Mouse (Mus musculus): Measurements from ENCODE around the gene Ttc7b. TPM values are rescaled to one million over a fixed set of nuclear protein-coding genes. Genes with fewer than 3 reads are reported as not detected.

The Ttc7b gene
- total and polyA plus RNA-seq, 3 experiments = 21.1 to 33.9 (median 26.8) TPM

GRCm38 (mm10) chr12:100456257-100456975, 64.2 kb downstream of the Ttc7b start:
- TF ChIP-seq CTCF (IDR thresholded peaks at IDR 0.05; ENCODE audit: low read depth, low read length) (no peak), POLR2AphosphoS5 (IDR thresholded peaks at IDR 0.05; ENCODE audit: insufficient replicate concordance, low read depth, low read length) (no peak), GATA1 (IDR thresholded peaks at IDR 0.05; ENCODE audit: borderline replicate concordance, low read length) (no peak), TAL1 (conservative IDR thresholded peaks at IDR 0.05; ENCODE audit: low read depth, low read length) (no peak), GATA2 (IDR thresholded peaks at IDR 0.05; ENCODE audit: borderline replicate concordance, low read depth, low read length) (no peak)
- H3K36me3 ChIP-seq (replicated peaks) = peaks cover 11% of the 10 kb centered on the region

GRCm38 (mm10) chr12:100455453-100455852, 65.2 kb downstream of the Ttc7b start:
- ATAC-seq (ENCODE audit: extremely low read depth, insufficient number of reproducible peaks, low FRiP score, poor library complexity, severe bottlenecking) (no peak), DNase-seq (ENCODE audit: low spot score) (no peak)
- TF ChIP-seq CTCF (IDR thresholded peaks at IDR 0.05; ENCODE audit: low read depth, low read length) (no peak), GATA1 (IDR thresholded peaks at IDR 0.05; ENCODE audit: borderline replicate concordance, low read length) (no peak), GATA2 (IDR thresholded peaks at IDR 0.05; ENCODE audit: borderline replicate concordance, low read depth, low read length) (no peak), POLR2AphosphoS5 (IDR thresholded peaks at IDR 0.05; ENCODE audit: insufficient replicate concordance, low read depth, low read length) (no peak), TAL1 (conservative IDR thresholded peaks at IDR 0.05; ENCODE audit: low read depth, low read length) (no peak)
- H3K36me3 ChIP-seq (replicated peaks) = peaks cover 11% of the 10 kb centered on the region
- H3K4me3 ChIP-seq (ENCODE audit: low read depth, low read length) = no peak overlapping the region
- no peaks in the 10 kb centered on the region for H3K9me3 ChIP-seq (replicated peaks)
- H3K27me3 ChIP-seq (ENCODE audit: insufficient read depth, low read length) = peaks cover 9% of the 10 kb centered on the region; the same call in 1 of the 2 replicates
- peaks cover 4% of the 10 kb centered on the region; the same call in 1 of the 2 replicates for H3K4me1 ChIP-seq (ENCODE audit: insufficient read depth, low read depth, low read length)

More at GRCm38 (mm10) chr12:100456257-100456975, 64.2 kb downstream of the Ttc7b start:
- no peaks in the 10 kb centered on the region for H3K9me3 ChIP-seq (replicated peaks)
- no peak for DNase-seq (ENCODE audit: low spot score)
- no peak overlapping the region for H3K4me3 ChIP-seq (ENCODE audit: low read depth, low read length)
- H3K27me3 ChIP-seq (ENCODE audit: insufficient read depth, low read length) = peaks cover 9% of the 10 kb centered on the region; the same call in 1 of the 2 replicates
- H3K4me1 ChIP-seq (ENCODE audit: insufficient read depth, low read depth, low read length) = peaks cover 4% of the 10 kb centered on the region; the same call in 1 of the 2 replicates
- no peak for ATAC-seq (ENCODE audit: extremely low read depth, insufficient number of reproducible peaks, low FRiP score, poor library complexity, severe bottlenecking)

- no peak overlapping the region for H3K4me3 ChIP-seq (ENCODE audit: low read depth, low read length)
- H3K27me3 ChIP-seq (ENCODE audit: insufficient read depth, low read length) = peaks cover 9% of the 10 kb centered on the region
- H3K9me3 ChIP-seq (replicated peaks) = no peaks in the 10 kb centered on the region
- DNase-seq (ENCODE audit: low spot score) = no peak
- no peak for ATAC-seq (ENCODE audit: extremely low read depth, insufficient number of reproducible peaks, low FRiP score, poor library complexity, severe bottlenecking)
- peaks cover 4% of the 10 kb centered on the region for H3K36me3 ChIP-seq (replicated peaks)
- no peaks in the 10 kb centered on the region for H3K4me1 ChIP-seq (ENCODE audit: insufficient read depth, low read depth, low read length)
- TF ChIP-seq GATA2 (IDR thresholded peaks at IDR 0.05; ENCODE audit: borderline replicate concordance, low read depth, low read length) (no peak), POLR2AphosphoS5 (IDR thresholded peaks at IDR 0.05; ENCODE audit: insufficient replicate concordance, low read depth, low read length) (no peak)
Measured at GRCm38 (mm10) chr12:100447701-100448277, 72.8 kb downstream of the Ttc7b start.

GRCm38 (mm10) chr12:100447161-100447560, 73.5 kb downstream of the Ttc7b start:
- H3K4me3 ChIP-seq (ENCODE audit: low read depth, low read length) = no peak overlapping the region
- ATAC-seq (ENCODE audit: extremely low read depth, insufficient number of reproducible peaks, low FRiP score, poor library complexity, severe bottlenecking) = no peak
- no peak for TF ChIP-seq GATA2 (IDR thresholded peaks at IDR 0.05; ENCODE audit: borderline replicate concordance, low read depth, low read length)
- TF ChIP-seq GATA1 (IDR thresholded peaks at IDR 0.05; ENCODE audit: borderline replicate concordance, low read length) = no peak
- no peak for TF ChIP-seq CTCF (IDR thresholded peaks at IDR 0.05; ENCODE audit: low read depth, low read length)
- TF ChIP-seq POLR2AphosphoS5 (IDR thresholded peaks at IDR 0.05; ENCODE audit: insufficient replicate concordance, low read depth, low read length) = no peak
- no peak for TF ChIP-seq TAL1 (conservative IDR thresholded peaks at IDR 0.05; ENCODE audit: low read depth, low read length)

GRCm38 (mm10) chr12:100445686-100446085, 74.9 kb downstream of the Ttc7b start:
- H3K4me1 ChIP-seq (ENCODE audit: insufficient read depth, low read depth, low read length) = peaks cover 6% of the 10 kb centered on the region; the same call in 1 of the 2 replicates
- H3K36me3 ChIP-seq (replicated peaks) = peaks cover 4% of the 10 kb centered on the region
- H3K27me3 ChIP-seq (ENCODE audit: insufficient read depth, low read length) = peaks cover 9% of the 10 kb centered on the region
- H3K4me3 ChIP-seq (ENCODE audit: low read depth, low read length) = no peak overlapping the region
- no peaks in the 10 kb centered on the region for H3K9me3 ChIP-seq (replicated peaks)
- no peak for ATAC-seq (ENCODE audit: extremely low read depth, insufficient number of reproducible peaks, low FRiP score, poor library complexity, severe bottlenecking)
- no peak for DNase-seq (ENCODE audit: low spot score)
- TF ChIP-seq GATA2 (IDR thresholded peaks at IDR 0.05; ENCODE audit: borderline replicate concordance, low read depth, low read length) = no peak
- TF ChIP-seq CTCF (IDR thresholded peaks at IDR 0.05; ENCODE audit: low read depth, low read length) = no peak
- TF ChIP-seq GATA1 (IDR thresholded peaks at IDR 0.05; ENCODE audit: borderline replicate concordance, low read length) = no peak
- TF ChIP-seq POLR2AphosphoS5 (IDR thresholded peaks at IDR 0.05; ENCODE audit: insufficient replicate concordance, low read depth, low read length) = no peak
- no peak for TF ChIP-seq TAL1 (conservative IDR thresholded peaks at IDR 0.05; ENCODE audit: low read depth, low read length)

More at GRCm38 (mm10) chr12:100447161-100447560, 73.5 kb downstream of the Ttc7b start:
- H3K27me3 ChIP-seq (ENCODE audit: insufficient read depth, low read length) = peaks cover 9% of the 10 kb centered on the region
- no peak for DNase-seq (ENCODE audit: low spot score)
- no peaks in the 10 kb centered on the region for H3K9me3 ChIP-seq (replicated peaks)
- peaks cover 4% of the 10 kb centered on the region; the same call in 1 of the 2 replicates for H3K4me1 ChIP-seq (ENCODE audit: insufficient read depth, low read depth, low read length)
- H3K36me3 ChIP-seq (replicated peaks) = peaks cover 4% of the 10 kb centered on the region

GRCm38 (mm10) chr12:100445271-100445670, 75.4 kb downstream of the Ttc7b start:
- DNase-seq (ENCODE audit: low spot score) = no peak

More at GRCm38 (mm10) chr12:100445271-100445670, 75.4 kb downstream of the Ttc7b start:
- no peak for ATAC-seq (ENCODE audit: extremely low read depth, insufficient number of reproducible peaks, low FRiP score, poor library complexity, severe bottlenecking)
- Histone ChIP-seq H3K9me3 (replicated peaks) (no peaks in the 10 kb centered on the region), H3K36me3 (replicated peaks) (peaks cover 4% of the 10 kb centered on the region), H3K27me3 (ENCODE audit: insufficient read depth, low read length) (peaks cover 9% of the 10 kb centered on the region), H3K4me3 (ENCODE audit: low read depth, low read length) (no peak overlapping the region), H3K4me1 (ENCODE audit: insufficient read depth, low read depth, low read length) (peaks cover 6% of the 10 kb centered on the region; the same call in 1 of the 2 replicates)
- TF ChIP-seq GATA1 (IDR thresholded peaks at IDR 0.05; ENCODE audit: borderline replicate concordance, low read length) = no peak
- no peak for TF ChIP-seq POLR2AphosphoS5 (IDR thresholded peaks at IDR 0.05; ENCODE audit: insufficient replicate concordance, low read depth, low read length)
- TF ChIP-seq GATA2 (IDR thresholded peaks at IDR 0.05; ENCODE audit: borderline replicate concordance, low read depth, low read length) = no peak
- TF ChIP-seq TAL1 (conservative IDR thresholded peaks at IDR 0.05; ENCODE audit: low read depth, low read length) = no peak
- TF ChIP-seq CTCF (IDR thresholded peaks at IDR 0.05; ENCODE audit: low read depth, low read length) = no peak
